Mouse (Mus musculus) leukemia stem cell, adult 10-12 weeks (primary cell): ENCODE measurements around the gene Anxa6. TPM values are rescaled to one million over a fixed set of nuclear protein-coding genes. Genes with fewer than 3 reads are reported as not detected.

Source experiments
- polyA plus RNA-seq: library from polyadenylated mRNA; stranded (reverse); fragments of >175 nt; gene quantifications from 2 replicates; pipeline ENCODE4 v1.2.3, GENCODE M21; 2012; ENCODE audit warnings: low replicate concordance

Gene Anxa6
- polyA plus RNA-seq: 5.6 and 17.0 TPM in 2 replicates

DNA sequence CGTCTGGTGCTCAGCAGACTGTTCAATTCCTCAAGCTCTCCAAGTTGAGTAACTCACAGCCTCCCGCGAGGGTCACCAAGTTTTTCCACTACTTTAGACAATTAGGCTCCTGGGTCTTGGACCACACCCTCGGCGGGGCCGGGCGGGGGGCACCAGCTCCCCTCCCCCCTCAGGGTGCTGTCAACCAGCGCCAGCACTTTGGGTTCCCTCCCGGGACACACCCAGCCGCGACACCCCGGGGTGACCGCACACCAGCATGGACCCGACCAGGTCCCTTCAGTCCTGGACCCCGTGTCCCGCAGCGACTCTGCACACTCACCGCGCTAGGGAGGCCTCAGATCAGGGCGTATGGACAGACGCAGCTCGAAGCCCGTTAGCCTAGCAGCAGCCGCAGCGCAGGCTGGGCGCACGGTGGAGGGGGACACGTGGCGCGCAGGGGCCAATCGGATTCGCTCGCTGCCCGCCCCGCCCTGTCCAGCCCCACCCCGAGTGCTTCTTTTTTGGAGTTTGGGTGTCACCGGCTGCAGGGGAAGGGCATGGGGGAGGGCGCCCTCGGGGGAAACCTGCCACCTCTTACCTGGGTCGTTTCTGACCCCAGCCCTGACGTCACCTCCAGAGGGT lies at the start of gene Anxa6:
Gene Anxa6 (minus strand): TSS at position 406 of the 621 bp plus-strand sequence.

DNA sequence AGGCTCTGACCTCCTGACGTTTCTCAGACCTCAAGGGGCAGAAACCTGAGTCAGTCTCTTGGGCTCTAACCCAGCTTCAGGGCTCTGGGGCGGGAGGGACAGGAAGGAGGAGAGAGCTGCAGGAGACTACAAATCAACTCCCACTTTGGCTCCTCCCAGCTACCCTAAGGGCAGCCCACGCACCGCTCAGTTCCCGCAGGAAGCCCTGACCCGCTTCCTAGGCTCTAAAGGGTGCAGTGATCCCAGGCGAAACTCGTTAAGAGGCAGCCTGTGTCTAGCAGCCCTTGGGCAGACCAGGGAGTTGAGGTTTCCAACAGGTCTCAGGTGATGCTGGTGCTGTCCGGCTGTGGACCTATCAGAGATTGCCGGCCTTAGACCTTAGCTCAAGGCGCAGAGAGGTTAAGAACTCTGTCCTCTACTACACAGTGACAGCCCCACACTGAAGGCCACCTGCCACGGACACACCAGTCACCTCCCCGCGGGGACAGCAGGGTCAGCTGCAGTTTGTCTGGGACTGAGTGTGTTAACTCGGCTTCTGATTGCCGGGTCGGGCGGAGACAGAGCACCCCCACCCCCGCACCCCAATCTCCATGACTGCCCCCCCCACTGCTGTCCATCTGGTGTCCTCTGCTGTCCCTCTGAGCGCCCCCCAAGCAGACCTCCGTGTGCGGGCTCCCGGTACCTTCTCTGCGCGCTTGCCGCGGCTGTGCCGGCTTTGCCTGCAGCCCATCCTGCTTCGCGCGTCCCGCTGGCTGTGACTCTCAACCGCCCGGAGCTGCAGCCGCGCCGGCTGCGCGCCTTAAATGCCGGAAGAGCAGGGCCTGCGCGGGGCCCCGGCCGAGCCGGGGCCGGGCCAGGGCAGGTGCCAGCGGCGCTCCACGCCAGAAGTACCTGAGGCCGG lies 44.3 kb upstream of the Anxa6 start, which contains the start of gene Ccdc69:
Gene Ccdc69 (minus strand): TSS at position 801 of the 901 bp plus-strand sequence.

DNA sequence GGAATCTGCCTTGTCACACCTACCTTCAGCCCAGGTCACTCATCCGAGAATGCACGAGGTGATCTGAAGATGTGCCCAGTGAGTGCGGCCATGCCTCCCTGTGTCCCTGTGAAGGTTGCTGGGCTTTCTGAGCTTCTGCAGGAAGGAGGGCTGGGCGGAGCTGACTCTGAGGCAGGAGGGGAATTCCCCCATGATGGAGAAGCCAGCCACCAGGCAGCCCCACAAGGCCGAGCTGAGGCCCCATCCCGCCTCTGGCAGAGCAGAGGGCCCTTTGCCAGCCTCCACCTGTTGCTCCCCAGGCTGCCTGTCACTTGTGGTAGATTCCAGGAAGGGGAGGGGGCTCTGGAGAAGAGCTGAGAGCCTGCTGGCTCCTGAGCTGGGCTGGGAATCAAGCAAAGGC lies 70.4 kb downstream of the Anxa6 start, which contains the start of gene Tnip1:
Gene Tnip1 (minus strand): TSS at position 108 of the 400 bp plus-strand sequence.

Other genes starting within 250 kb of the Anxa6 start
- 5.1 and 5.5 TPM in 2 replicates for gene Cdc42se2, start 245.8 kb downstream of the Anxa6 start, polyA plus RNA-seq
- 0.30 TPM in 1 of 2 replicates, not detected in the other for gene Lyrm7, start 172.5 kb downstream of the Anxa6 start, polyA plus RNA-seq
- 638 and 675 TPM in 2 replicates for gene Hint1, start 167.1 kb downstream of the Anxa6 start, polyA plus RNA-seq
- gene Gpx3, start 131.0 kb downstream of the Anxa6 start, polyA plus RNA-seq: 96.7 and 108 TPM in 2 replicates
- gene Tnip1, start 70.5 kb downstream of the Anxa6 start, polyA plus RNA-seq: 29.3 and 35.8 TPM in 2 replicates
- 1.4 TPM in 2 replicates for gene Ccdc69, start 44.7 kb upstream of the Anxa6 start, polyA plus RNA-seq
- 4.3 and 27.8 TPM in 2 replicates for gene Gm2a, start 64.7 kb upstream of the Anxa6 start, polyA plus RNA-seq
- gene Slc36a3, start 118.3 kb upstream of the Anxa6 start, polyA plus RNA-seq: not detected in 2 replicates
- gene Slc36a2, start 151.6 kb upstream of the Anxa6 start, polyA plus RNA-seq: 0.41 TPM in 1 of 2 replicates, not detected in the other
- gene Slc36a1, start 170.9 kb upstream of the Anxa6 start, polyA plus RNA-seq: 5.8 and 19.8 TPM in 2 replicates